8 mouse cellular contexts compared by ENCODE assay signal in the genomic region with DNA sequence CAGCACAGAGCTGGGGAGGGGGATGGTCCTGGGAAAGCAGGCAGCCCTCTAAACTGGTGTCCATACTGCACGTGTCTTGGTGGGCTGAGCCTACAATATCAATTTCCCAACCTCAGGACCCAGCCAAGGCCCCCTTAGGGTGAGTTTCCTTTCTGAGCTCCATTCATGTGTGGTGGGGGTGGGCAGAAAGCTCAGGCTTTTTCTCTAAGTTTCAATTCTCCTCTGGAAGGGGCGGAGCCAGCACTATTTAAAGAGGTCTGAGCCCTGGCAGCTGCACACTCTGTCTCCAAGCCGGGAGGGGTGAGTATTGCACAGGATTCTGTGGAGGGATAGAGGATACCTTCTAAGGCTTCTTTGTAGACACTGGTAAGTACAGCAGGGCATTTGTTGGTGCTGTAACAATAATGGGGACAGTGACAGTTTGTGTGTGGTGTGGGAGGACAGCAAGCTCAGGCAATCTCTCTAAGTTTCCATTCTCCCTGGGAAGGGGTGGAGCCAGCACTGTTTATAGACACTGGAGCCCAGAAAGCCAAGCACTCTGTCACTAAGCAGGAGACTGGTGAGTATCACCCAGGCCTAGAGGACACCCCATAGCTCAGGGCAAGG. TPM values are rescaled to one million over a fixed set of nuclear protein-coding genes. Genes with fewer than 3 reads are reported as not detected.
DNase-seq lines count a peak whose midpoint lies in the region; ATAC-seq and TF ChIP-seq lines count a peak whose summit lies in the region.

No protein-coding gene starts in this region.

- no peak for TF ChIP-seq EP300 in heart, postnatal 0 days (IDR thresholded peaks at IDR 0.05; ENCODE audit: low read depth)

- peak; percentile 83 for ATAC-seq in forebrain, embryonic 14.5 days
- peak; percentile 80 for ATAC-seq in heart, postnatal 0 days (ENCODE audit: insufficient read depth, low read depth)
- peak; percentile 65 for ATAC-seq in liver, embryonic 11.5 days (replicated peaks; ENCODE audit: low FRiP score)
- peak; percentile 73 for ATAC-seq in midbrain, postnatal 0 days (ENCODE audit: low FRiP score)

- H3K4me1 ChIP-seq in forebrain, embryonic 14.5 days (ENCODE audit: control insufficient read depth, insufficient read depth, low read length) = peaks cover 9% of the 10 kb centered on the region; the same call in 1 of the 2 replicates
- H3K4me1 ChIP-seq in heart, postnatal 0 days (ENCODE audit: control insufficient read depth, insufficient read depth) = peaks cover 31% of the 10 kb centered on the region
- peaks cover 20% of the 10 kb centered on the region for H3K4me1 ChIP-seq in liver, embryonic 11.5 days (replicated peaks; ENCODE audit: control insufficient read depth, insufficient read depth, low read length)
- no peaks in the 10 kb centered on the region; the same call in 1 of the 2 replicates for H3K4me1 ChIP-seq in midbrain, postnatal 0 days (ENCODE audit: insufficient read depth, low read length)

- H3K4me3 ChIP-seq in forebrain, embryonic 14.5 days (ENCODE audit: low read depth, low read length) = no peak overlapping the region
- peak overlapping the region; percentile 45 for H3K4me3 ChIP-seq in heart, postnatal 0 days (ENCODE audit: low read depth, low read length)
- 0 out of 2 replicates have a peak overlapping the region, but pooled peaks have one; percentile 10 for H3K4me3 ChIP-seq in liver, embryonic 11.5 days (ENCODE audit: low read depth, low read length)
- H3K4me3 ChIP-seq in midbrain, postnatal 0 days (ENCODE audit: low read depth, low read length) = no peak overlapping the region

- DNase-seq in urinary bladder, postnatal 4 days (ENCODE audit: low spot score in 2 of 2) = peak; percentile 44 to 63
- no peak for DNase-seq in urinary bladder, adult 2 months (ENCODE audit: low spot score)
- peak; percentile 74 for DNase-seq in forebrain, embryonic 14.5 days (ENCODE audit: low spot score)
- DNase-seq in heart, postnatal 0 days (ENCODE audit: low spot score) = peak; percentile 78
- DNase-seq in kidney, postnatal 14 days = peak; percentile 71
- DNase-seq in liver, embryonic 11.5 days (ENCODE audit: low spot score) = peak; percentile 51
- DNase-seq in midbrain, postnatal 0 days (ENCODE audit: low spot score) = peak; percentile 71
- DNase-seq in spleen, postnatal 4 days (ENCODE audit: low spot score in 2 of 2) = peak; percentile 48 to 65

- no peak overlapping the region for H3K9ac ChIP-seq in forebrain, embryonic 14.5 days (ENCODE audit: low read length)
- peak overlapping the region; percentile 59 for H3K9ac ChIP-seq in heart, postnatal 0 days (replicated peaks; ENCODE audit: low read depth, low read length)
- H3K9ac ChIP-seq in liver, embryonic 11.5 days (ENCODE audit: low read depth, low read length) = no peak overlapping the region
- no peak overlapping the region for H3K9ac ChIP-seq in midbrain, postnatal 0 days (replicated peaks; ENCODE audit: low read length, poor library complexity, severe bottlenecking)

- 0% methylated on average over 3 of the region's 3 CpGs for WGBS in forebrain, embryonic 14.5 days
- 5% methylated on average over 3 of the region's 3 CpGs for WGBS in heart, postnatal 0 days
- WGBS in liver, embryonic 11.5 days = 9% methylated on average over 3 of the region's 3 CpGs
- 13% methylated on average over 3 of the region's 3 CpGs for WGBS in midbrain, postnatal 0 days

- H3K27me3 ChIP-seq in forebrain, embryonic 14.5 days (replicated peaks; ENCODE audit: control insufficient read depth, insufficient read depth, low read length) = no peaks in the 10 kb centered on the region
- no peaks in the 10 kb centered on the region for H3K27me3 ChIP-seq in heart, postnatal 0 days (ENCODE audit: control insufficient read depth, insufficient read depth, low read length)
- no peaks in the 10 kb centered on the region for H3K27me3 ChIP-seq in liver, embryonic 11.5 days (replicated peaks; ENCODE audit: control insufficient read depth, insufficient read depth, low read length)
- no peaks in the 10 kb centered on the region for H3K27me3 ChIP-seq in midbrain, postnatal 0 days (ENCODE audit: insufficient read depth, low read length)

- no peaks in the 10 kb centered on the region for H3K9me3 ChIP-seq in forebrain, embryonic 14.5 days (replicated peaks; ENCODE audit: control insufficient read depth, low read length)
- H3K9me3 ChIP-seq in heart, postnatal 0 days (replicated peaks; ENCODE audit: control insufficient read depth, low read length) = no peaks in the 10 kb centered on the region
- H3K9me3 ChIP-seq in liver, embryonic 11.5 days (ENCODE audit: control insufficient read depth, low read length) = no peaks in the 10 kb centered on the region
- no peaks in the 10 kb centered on the region for H3K9me3 ChIP-seq in midbrain, postnatal 0 days (ENCODE audit: low read length)

- peak overlapping the region; percentile 14; the same call in 1 of the 2 replicates for H3K27ac ChIP-seq in forebrain, embryonic 14.5 days (ENCODE audit: low read depth, low read length)
- H3K27ac ChIP-seq in heart, postnatal 0 days (ENCODE audit: low read depth) = peak overlapping the region; percentile 99
- peak overlapping the region; percentile 28; the same call in 1 of the 2 replicates for H3K27ac ChIP-seq in liver, embryonic 11.5 days (ENCODE audit: low read depth, low read length)
- H3K27ac ChIP-seq in midbrain, postnatal 0 days (ENCODE audit: low read depth, low read length) = peak overlapping the region; percentile 64

- TF ChIP-seq CTCF in heart, postnatal 0 days (IDR thresholded peaks at IDR 0.05; ENCODE audit: low read depth) = no peak
- no peak for TF ChIP-seq CTCF in midbrain, postnatal 0 days (IDR thresholded peaks at IDR 0.05)

- no peaks in the 10 kb centered on the region for H3K36me3 ChIP-seq in forebrain, embryonic 14.5 days (ENCODE audit: control insufficient read depth, insufficient read depth, low read length)
- peaks cover 6% of the 10 kb centered on the region; the same call in 1 of the 2 replicates for H3K36me3 ChIP-seq in heart, postnatal 0 days (replicated peaks; ENCODE audit: control insufficient read depth, insufficient read depth, low read length)
- H3K36me3 ChIP-seq in liver, embryonic 11.5 days (ENCODE audit: control insufficient read depth, insufficient read depth, low read length) = no peaks in the 10 kb centered on the region
- no peaks in the 10 kb centered on the region for H3K36me3 ChIP-seq in midbrain, postnatal 0 days (ENCODE audit: insufficient read depth, low read length)

- H3K4me2 ChIP-seq in forebrain, embryonic 14.5 days (ENCODE audit: low read length) = no peak overlapping the region
- H3K4me2 ChIP-seq in heart, postnatal 0 days (ENCODE audit: low read depth, low read length) = peak overlapping the region; percentile 68
- H3K4me2 ChIP-seq in liver, embryonic 11.5 days = peak overlapping the region; percentile 38; the same call in 1 of the 2 replicates
- no peak overlapping the region for H3K4me2 ChIP-seq in midbrain, postnatal 0 days (ENCODE audit: low read depth, low read length, poor library complexity, severe bottlenecking)

RNA-seq across cellular contexts. Expression of gene Fam3b, which starts 21.3 kb away (rescaled TPM):
- polyA plus RNA-seq in urinary bladder, adult 2 months (2012; rRNA removed) = 0.17 TPM in 1 of 2 replicates, not detected in the other
- not detected in 2 replicates for polyA plus RNA-seq in forebrain, embryonic 14.5 days (2014; fragmentation: Nextera tagmentation; extraction: Ambion mirVana)
- not detected in 2 replicates for total RNA-seq in heart, postnatal 0 days (2014; rRNA removed; ENCODE audit: low replicate concordance)
- polyA plus RNA-seq in heart, postnatal 0 days (2015; fragmentation: Nextera tagmentation; extraction: Ambion mirVana) = not detected in 2 replicates
- not detected in 2 replicates for polyA plus RNA-seq in liver, embryonic 11.5 days (2014; fragmentation: Nextera tagmentation; extraction: Ambion mirVana)
- not detected in 2 replicates for total RNA-seq in midbrain, postnatal 0 days (2014; rRNA removed)
- not detected in 2 replicates for polyA plus RNA-seq in midbrain, postnatal 0 days (2015; fragmentation: Nextera tagmentation; extraction: Ambion mirVana)

Comparison
In these comparisons a context has a peak if more than half of its experiments do, and no peak if none do; other contexts are left out.
1. H3K27ac ChIP-seq: peak in every context shown above with its lines; median percentile 99 in heart, postnatal 0 days; 64 in midbrain, postnatal 0 days; 28 in liver, embryonic 11.5 days; 14 in forebrain, embryonic 14.5 days.
2. H3K4me2 ChIP-seq: peak in heart, postnatal 0 days (single experiment) and liver, embryonic 11.5 days (single experiment); none in forebrain, embryonic 14.5 days (single experiment) and midbrain, postnatal 0 days (single experiment).
3. H3K4me3 ChIP-seq: peak in heart, postnatal 0 days (single experiment) and liver, embryonic 11.5 days (single experiment); none in forebrain, embryonic 14.5 days (single experiment) and midbrain, postnatal 0 days (single experiment).
4. Peak in every context shown above with its lines, with median percentiles within 50 percentile points of each other: ATAC-seq.